28 mouse cellular contexts compared by ENCODE assay signal in the genomic region with DNA sequence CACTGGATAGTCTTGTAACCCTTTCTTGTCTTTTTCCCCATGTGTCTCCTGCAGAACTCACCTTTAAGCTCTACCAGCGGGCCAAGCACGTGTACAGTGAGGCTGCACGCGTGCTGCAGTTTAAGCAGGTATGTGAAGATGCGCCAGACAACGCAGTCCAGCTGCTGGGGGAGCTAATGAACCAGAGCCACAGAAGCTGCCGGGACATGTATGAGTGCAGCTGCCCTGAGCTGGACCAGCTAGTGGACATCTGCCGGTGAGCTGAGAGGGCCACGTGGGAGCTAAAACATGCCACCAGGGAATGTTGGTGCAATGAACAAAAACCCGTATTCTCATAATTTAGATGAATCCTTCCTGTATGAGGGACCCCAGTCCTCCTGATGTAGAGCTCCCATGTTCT. TPM values are rescaled to one million over a fixed set of nuclear protein-coding genes. Genes with fewer than 3 reads are reported as not detected.
"Had no signal": no experiment of that assay in that cellular context is flagged by ENCODE, and none has a peak within 500 bp of the region (broad histone marks: within the 10 kb centered on the region; RNA-seq: fewer than 3 reads in every experiment).

No protein-coding gene starts in this region.

- H3K9me3 ChIP-seq: heart, embryonic 10.5 days; heart, embryonic 12.5 days; hindbrain, embryonic 13.5 days; hindbrain, embryonic 15.5 days; kidney, embryonic 15.5 days; limb, embryonic 13.5 days; limb, embryonic 15.5 days; liver, embryonic 12.5 days had no signal

- H3K4me2 ChIP-seq: heart, embryonic 12.5 days; hindbrain, embryonic 13.5 days; hindbrain, embryonic 15.5 days; kidney, embryonic 15.5 days; limb, embryonic 13.5 days; limb, embryonic 15.5 days; liver, embryonic 12.5 days had no signal

- H3K4me3 ChIP-seq: heart, embryonic 10.5 days; heart, embryonic 12.5 days; hindbrain, embryonic 13.5 days; hindbrain, embryonic 15.5 days; kidney, embryonic 15.5 days; layer of hippocampus, adult 2 months; limb, embryonic 13.5 days; limb, embryonic 15.5 days; liver, embryonic 12.5 days had no signal

- H3K36me3 ChIP-seq: limb, embryonic 15.5 days; liver, embryonic 12.5 days had no signal

- H3K27me3 ChIP-seq: heart, embryonic 12.5 days; hindbrain, embryonic 13.5 days; hindbrain, embryonic 15.5 days; kidney, embryonic 15.5 days; limb, embryonic 13.5 days; limb, embryonic 15.5 days; liver, embryonic 12.5 days had no signal

- H3K4me1 ChIP-seq: hindbrain, embryonic 13.5 days; hindbrain, embryonic 15.5 days; liver, embryonic 12.5 days had no signal

- H3K27ac ChIP-seq: heart, embryonic 10.5 days; hindbrain, embryonic 13.5 days; hindbrain, embryonic 15.5 days; hindbrain, postnatal 0 days; kidney, embryonic 15.5 days; kidney, postnatal 0 days; layer of hippocampus, adult 2 months; limb, embryonic 13.5 days; limb, embryonic 15.5 days; liver, embryonic 12.5 days; liver, embryonic 14.5 days had no signal

- ATAC-seq: forebrain, postnatal 0 days; hindbrain, postnatal 0 days; intestine, embryonic 16.5 days; liver, embryonic 12.5 days had no signal

- H3K9ac ChIP-seq: forebrain, postnatal 0 days; heart, embryonic 12.5 days; hindbrain, embryonic 13.5 days; hindbrain, embryonic 15.5 days; kidney, embryonic 15.5 days; limb, embryonic 13.5 days; limb, embryonic 15.5 days; liver, embryonic 12.5 days; liver, embryonic 14.5 days had no signal

- DNase-seq: forebrain, postnatal 0 days; gastrocnemius, postnatal 10 days; heart, adult 18-20 months; heart, postnatal 14 days; heart, postnatal 36 days; kidney, adult 11 months; kidney, adult 2 months; kidney, adult 9 months; kidney, postnatal 25 days; kidney, postnatal 4 days; layer of hippocampus, postnatal 36 days; left cerebral cortex, postnatal 4 days had no signal

RNA-seq across cellular contexts. Expression of a gene that starts 59.3 kb away (rescaled TPM):
- total RNA-seq: hematopoietic stem cell, adult 5-6 weeks; left cerebral cortex, postnatal 25 days; liver, adult 2 months had no signal
- polyA plus RNA-seq: liver, adult 2 months; liver, embryonic 12.5 days had no signal
